Mouse (Mus musculus) right cerebral cortex, postnatal 14 days (tissue): Measurements from ENCODE around the gene Khdrbs2.
"Not testable (repeated sequence)": the region's sequence is repeated elsewhere in the genome, so short reads cannot be mapped to it uniquely, and the experiment has no call there.

Source experiments
- DNase-seq: peaks from one replicate; pipeline ENCODE4 v3.0.0; 2022

Gene Khdrbs2

DNA sequence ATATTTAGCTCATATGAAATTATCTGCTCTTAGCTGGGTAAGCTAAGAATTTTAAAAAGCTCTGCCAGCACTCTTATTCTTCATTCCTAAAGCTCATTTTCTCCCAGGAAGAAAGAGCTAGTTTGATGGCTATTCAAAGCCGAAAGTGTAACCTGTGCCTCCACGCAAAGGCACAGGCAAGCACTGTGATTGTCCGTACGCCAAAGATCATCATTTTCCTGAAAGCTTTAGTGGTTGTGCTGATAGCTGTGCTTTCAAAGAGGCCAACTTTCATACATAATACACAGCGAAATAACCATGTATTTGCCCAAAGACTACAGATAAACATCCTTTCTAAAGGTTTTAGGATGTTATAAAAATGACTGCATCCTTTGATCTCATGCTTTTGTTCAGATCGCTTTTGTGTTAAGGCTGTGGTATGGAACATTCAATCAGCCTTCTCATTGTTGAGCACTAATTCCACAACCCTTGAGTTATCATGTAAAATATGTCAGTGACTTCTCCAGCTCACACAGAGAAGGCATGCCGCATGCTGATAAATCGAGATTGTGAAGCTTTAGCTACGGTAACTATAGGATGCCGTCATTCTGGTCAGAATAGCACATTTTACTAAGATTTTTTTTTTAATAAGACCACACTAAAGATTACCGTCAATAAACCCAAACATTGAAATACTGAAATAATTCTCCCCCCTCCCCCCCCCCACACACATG, 299.1 kb downstream of the Khdrbs2 start:
- no peak for DNase-seq

DNA sequence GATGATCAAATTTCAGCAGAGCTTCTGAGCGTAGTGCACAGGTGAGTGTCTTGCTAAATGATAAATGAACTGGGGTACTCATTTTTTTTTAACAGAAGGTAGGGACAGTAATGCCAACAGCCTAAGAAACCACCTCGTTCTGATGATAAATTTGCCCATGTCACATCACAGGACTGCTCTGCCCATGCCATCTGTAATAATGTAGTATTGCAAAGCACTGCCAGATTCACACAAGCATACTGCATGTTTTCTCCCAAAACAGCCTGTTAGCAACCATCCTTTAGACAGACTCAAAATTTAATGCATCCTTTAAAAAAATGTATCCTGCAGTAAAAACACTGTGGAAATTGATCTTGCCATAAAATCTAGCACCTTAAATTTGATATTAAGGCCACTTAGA, 315.4 kb downstream of the Khdrbs2 start:
- no peak for DNase-seq

DNA sequence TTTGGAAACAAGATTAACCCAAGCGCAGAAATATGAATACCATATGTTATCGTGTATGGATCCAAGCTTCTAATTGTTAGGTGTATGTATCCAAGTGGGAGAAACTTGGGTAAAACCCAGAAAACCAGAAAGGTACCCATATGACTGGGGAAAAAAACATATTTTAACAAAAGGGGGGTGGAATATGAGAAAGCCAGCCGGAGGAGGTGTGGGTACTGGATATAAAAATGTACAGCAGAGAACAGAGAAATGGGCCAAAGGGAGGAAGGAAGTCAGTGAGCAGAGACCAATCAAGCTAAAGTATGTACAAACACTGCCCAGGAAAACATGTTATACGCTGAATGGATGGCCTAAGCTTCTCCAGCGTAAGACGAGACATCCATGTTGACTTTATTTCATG, 330.9 kb downstream of the Khdrbs2 start:
- DNase-seq, result no peak

DNA sequence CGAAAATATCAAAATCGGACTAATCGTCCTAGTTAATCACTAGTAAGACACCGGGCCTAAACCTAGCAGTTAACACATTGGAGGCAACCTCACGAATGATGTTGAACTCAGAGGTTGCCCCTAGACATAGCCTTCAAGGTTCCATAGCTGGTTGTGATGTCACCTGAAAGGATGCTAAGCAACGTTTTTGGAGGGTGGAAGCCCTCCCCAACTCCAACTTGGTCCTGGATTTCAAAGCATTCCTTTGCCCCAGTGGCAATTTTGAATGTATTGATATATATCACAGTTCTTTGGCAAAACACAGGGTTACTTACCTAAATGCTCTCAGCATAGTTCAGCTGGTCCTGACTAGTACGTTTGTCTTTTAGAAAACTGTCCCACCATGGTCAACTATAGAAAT, 374.7 kb downstream of the Khdrbs2 start, which contains the start of gene Gm5415:
Gm5415 (minus strand) TSS at position 101 of the 400 bp plus-strand sequence.
- DNase-seq, result not testable (repeated sequence)

DNA sequence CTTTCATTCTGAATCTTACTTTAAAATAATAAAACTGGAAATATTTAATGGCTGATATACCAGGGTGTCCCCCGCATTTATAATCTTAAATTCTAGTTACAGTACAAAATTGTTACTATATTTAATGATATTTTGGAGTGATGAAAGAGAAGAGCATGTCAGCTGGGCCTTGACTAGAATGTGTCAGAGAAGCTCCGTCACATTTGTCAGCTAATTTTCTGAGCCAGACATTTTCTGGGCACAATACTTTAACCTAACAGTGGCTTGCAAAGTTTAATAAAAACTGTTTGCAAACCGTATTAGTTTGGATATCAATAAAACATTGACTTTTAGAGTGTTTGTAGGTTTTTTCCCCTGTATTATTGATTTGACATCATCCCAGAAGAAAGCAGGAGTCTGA, 380.9 kb downstream of the Khdrbs2 start:
- no peak for DNase-seq

DNA sequence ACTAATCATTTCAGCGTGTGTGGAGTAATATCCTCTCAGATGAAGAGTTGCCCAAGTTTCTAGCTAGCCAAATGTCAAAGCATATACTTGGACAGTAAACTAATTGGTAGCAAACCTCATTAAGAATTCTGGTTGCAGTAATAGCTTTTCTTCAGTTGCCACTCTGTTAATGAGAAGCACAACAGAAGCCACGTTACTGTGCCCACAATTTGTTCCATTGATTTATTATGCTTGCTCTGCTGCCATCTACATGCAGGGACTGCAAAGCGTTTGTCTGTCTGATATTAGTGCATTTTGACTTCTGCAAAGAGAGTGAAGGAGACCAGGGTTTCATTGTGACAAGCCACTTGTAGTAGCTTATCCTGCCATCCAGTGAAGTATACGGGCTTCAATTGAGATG, 381.4 kb downstream of the Khdrbs2 start:
- no peak for DNase-seq

DNA sequence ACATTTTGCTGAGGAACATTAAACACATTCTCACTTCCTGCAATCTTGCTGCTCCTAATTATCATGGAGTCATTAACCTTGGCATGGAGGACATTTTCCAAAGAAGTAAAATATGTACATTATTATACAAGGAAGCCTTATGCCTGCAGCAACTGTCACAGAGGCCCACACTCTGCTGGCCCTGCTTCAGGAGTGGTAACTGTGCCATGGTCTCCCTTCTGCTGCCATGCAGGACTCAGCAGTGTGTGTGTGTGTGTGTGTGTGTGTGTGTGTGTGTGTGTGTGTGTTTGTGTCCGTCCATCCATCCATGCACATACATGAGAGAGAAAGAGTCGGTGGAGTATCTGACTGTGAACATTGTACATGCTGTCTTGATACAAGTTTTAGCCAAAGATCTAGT, 396.4 kb downstream of the Khdrbs2 start:
- DNase-seq, result no peak

DNA sequence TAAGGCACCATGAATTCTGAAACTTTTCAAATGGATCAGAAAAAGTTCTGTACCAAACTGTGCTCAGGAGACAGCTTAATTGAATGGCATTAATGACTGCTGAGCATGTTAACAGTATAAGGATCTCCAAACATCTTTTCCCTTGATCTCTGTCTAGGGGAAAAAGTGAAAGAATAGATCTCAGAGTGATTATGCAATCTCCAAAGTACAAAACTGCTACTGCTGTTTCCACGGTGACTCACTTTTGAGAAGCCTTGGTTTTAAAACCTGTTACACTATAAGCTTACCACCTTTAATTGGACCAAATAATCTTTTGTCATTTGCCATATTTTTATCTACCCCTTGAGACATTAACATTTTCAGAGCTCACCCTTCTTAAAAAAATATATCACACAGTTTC, 453.5 kb downstream of the Khdrbs2 start:
- no peak for DNase-seq

DNA sequence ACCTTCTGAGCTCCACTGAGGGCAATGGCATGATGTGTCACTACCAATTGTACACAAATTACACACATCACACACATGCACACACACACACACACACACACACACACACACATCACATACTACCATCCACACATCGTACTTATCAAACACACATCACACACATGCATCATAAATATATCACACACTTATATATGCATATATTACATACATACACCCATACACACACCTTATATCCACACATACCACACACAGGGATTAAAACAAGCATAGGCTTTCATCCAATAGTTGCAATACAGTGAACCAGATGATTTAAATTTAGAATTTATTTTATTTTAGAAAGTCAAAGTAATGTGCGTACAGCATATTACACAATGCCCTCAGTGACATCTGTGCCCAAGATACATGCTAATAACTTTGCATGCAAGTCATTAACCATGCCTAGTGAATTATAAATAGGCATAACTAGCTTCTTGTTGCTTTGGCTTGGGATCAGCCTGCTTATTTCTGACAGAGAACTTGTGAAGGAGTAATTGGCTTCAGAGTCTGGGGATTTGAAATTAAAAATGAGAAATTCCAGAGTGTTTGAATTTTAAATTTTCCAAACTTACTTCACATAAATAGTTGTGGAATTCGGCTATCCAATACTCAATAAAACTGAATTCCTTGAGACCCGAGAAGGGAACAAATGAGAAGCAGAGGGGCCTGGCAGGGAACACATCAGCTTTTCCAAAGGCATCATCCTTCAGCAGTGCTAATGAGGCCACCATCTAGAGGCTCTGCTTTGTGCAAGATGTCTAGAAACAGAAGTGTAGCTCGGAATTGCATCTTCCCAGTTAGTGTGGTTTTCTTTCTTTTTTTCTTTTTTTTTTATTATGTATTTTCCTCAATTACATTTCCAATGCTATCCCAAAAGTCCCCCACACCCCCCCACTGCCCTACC, 460.2 kb downstream of the Khdrbs2 start:
- DNase-seq, result no peak

DNA sequence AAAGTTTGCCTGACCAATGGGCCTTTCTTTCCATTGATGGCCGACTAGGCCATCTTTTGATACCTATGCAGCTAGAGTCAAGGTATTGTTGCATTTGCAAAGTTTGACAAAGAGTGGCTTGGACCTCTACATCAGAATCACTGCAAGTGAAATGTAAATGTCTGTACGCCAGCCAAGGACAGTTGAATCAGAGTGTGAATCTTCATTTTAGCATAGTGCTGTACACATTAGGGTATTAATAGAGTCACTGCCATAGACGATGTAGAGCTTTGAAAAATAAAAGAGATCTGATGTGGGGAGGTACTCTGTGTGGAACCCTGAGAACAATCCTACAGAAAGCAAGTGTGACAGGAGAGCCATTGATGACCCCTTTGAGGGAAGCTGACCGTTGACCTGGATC, 460.9 kb downstream of the Khdrbs2 start:
- DNase-seq, result no peak

DNA sequence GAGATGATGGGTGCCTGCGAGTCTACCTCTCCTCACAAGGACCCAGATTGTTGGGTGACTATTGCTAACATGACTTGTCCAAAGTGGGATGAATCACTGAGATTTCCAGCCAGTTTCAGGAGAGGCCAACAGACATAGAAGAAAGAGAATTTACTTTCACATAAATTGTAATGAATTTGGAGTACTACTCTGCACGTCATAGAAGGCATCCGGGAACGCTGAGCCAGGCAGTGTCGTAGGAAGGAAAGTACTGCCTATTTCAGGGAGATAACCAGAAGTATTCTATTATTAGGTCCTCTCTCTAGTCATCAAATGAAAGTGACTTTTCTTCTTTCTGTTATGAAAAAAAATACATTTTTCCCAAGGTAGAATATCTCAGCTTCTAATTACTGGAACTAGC, 466.6 kb downstream of the Khdrbs2 start:
- DNase-seq, result no peak

DNA sequence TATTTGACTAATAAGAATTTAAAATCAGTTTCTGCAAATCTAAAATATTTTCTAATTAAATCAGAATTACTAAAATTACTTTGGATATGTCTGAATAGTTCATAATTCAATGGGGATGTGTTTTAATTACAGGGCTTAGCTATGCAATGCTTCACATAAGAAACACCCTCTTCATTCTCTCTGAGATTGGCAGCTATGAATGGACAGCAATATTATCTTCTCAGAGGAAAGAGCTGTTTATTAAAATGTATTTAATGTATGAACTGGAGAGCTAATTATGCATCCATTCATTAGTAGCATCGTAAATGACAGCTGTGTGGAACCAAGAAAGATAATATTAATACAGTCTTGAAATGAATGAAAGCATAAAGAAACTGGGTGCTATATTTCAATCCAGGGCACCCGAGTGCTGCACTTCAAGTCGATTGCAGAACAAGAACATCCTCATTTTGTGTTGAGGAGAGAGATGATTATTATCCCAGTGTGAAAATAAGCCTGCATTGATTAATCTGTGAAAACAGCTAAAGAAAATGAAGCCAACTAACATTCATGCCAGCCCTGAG, 477.2 kb downstream of the Khdrbs2 start:
- no peak for DNase-seq

DNA sequence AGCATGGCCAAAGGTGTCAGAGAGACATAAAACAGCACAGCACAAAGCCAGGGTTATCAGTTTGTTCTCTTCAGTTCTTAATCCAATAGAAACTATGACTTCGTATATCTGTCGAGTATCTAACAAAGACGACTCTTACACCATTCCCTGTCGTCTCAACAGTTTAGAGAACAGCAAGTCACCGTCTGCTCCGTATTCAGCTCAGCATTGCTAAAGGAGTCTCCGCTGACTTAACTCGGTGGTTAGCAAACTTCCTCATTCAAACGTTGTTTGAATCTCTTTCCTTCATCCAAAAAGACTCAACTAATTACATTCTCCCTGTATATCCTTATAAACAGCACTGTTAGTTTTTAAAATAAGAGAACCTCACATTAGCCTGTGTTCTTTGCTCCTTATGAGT, 521.3 kb downstream of the Khdrbs2 start:
- DNase-seq, result no peak

DNA sequence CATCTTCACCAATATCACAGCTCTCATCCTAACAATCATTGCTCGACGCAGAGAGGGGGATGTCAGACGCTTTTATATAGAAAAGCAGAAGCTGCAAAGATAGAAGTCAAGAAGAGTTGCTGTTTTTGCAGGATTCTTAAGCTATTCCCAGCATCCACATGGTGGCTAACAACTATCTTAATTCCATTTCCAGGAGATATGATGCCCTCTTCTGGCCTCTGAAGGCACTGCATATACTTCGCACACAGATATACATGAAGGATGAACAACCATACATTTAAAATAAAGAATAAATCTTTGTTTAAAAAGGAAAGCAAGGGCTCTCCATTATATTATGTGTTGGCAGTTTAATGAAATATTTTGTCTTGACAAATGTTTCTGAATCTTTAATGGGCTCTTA, 527.6 kb downstream of the Khdrbs2 start:
- DNase-seq, result no peak

DNA sequence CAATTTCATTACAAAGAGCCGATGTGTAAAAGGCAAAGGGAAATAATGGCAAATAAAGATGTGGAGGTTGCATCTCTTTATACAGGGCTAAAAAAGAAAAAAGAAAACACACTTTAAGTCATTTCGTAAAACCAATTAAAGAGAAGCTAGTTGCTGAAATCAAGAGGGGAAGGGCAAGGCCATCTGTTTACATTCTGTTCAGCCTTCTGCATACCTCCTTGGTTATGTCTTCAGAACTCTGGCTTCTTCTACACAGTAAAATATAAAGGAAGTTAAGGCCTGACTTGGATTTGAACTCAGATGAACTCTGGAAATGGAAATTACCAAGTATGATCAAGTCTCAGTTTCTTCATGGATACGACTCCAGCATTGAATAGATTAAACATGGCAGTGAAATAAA, 528.8 kb downstream of the Khdrbs2 start:
- no peak for DNase-seq
